Mouse (Mus musculus): ENCODE results near the gene Cpne2. TPM values are rescaled to one million over a fixed set of nuclear protein-coding genes. Genes with fewer than 3 reads are reported as not detected.

The Cpne2 gene
- total and polyA plus RNA-seq, 3 experiments, result 12.7 to 118 (median 29.3) TPM

- DNase-seq (ENCODE audit: extremely low read depth), result no peak
- Histone ChIP-seq H3K36me3 (replicated peaks in 1 of 2; ENCODE audit: control insufficient read depth in 1 of 2, insufficient read depth in 1 of 2, low read length in 1 of 2) (peaks cover 28 to 50% of the 10 kb centered on the region in 2 experiments), H3K27me3 (replicated peaks) (no peaks in the 10 kb centered on the region), H3K4me3 (replicated peaks in 1 of 3; ENCODE audit: low read depth in 2 of 3, low read length in 2 of 3, poor library complexity in 1 of 3) (no peak overlapping the region), H3K4me1 (ENCODE audit: control insufficient read depth in 1 of 2, insufficient read depth in 2 of 2) (peaks cover 44 to 53% of the 10 kb centered on the region in 2 experiments), H3K79me2 (replicated peaks; ENCODE audit: control insufficient read depth, extremely low read depth, insufficient read depth, poor library complexity, severe bottlenecking) (peaks cover 8% of the 10 kb centered on the region), H3K27ac (ENCODE audit: insufficient read depth, low read depth) (peak overlapping the region; percentile 2; the same call in 1 of the 2 replicates), H3K4me2 (ENCODE audit: insufficient read depth, low read depth, poor library complexity, severe bottlenecking) (no peak overlapping the region), H3K9me3 (replicated peaks; ENCODE audit: low read length) (no peaks in the 10 kb centered on the region), H3K9ac (ENCODE audit: insufficient read depth, low read depth) (no peak overlapping the region)
- no peak for TF ChIP-seq KAT2A (IDR thresholded peaks at IDR 0.05; ENCODE audit: insufficient replicate concordance, low read length)
- TF ChIP-seq JUND (conservative IDR thresholded peaks at IDR 0.05; ENCODE audit: low read depth, low read length), result no peak
- TF ChIP-seq ZKSCAN1 (IDR thresholded peaks at IDR 0.05; ENCODE audit: borderline replicate concordance, low read depth, low read length), result no peak
- TF ChIP-seq MYC (IDR thresholded peaks at IDR 0.05; ENCODE audit: low read depth, low read length), result 0 out of 2 replicates have a peak, but pooled peaks have one; percentile 34
- no peak for TF ChIP-seq RCOR1 (conservative IDR thresholded peaks at IDR 0.05; ENCODE audit: low read depth, low read length)
- peak; percentile 36; the same call in 1 of the 2 replicates for TF ChIP-seq MAX (IDR thresholded peaks at IDR 0.05; ENCODE audit: low read length)
- 0 out of 2 replicates have a peak, but pooled peaks have one; percentile 13 for TF ChIP-seq ETS1 (conservative IDR thresholded peaks at IDR 0.05; ENCODE audit: low read depth, low read length)
- in situ Hi-C loops (cut with MboI; ENCODE audit: low pct_ligation_motif_present, low pct_unique_long_range_greater_than_20kb, low sequenced_read_pairs) (no loop called here), dilution Hi-C loops (cut with MboI; ENCODE audit: extremely low pct_ligation_motif_present, extremely low pct_unique_long_range_greater_than_20kb, low sequenced_read_pairs) (no loop called here)
Observed at GRCm38 (mm10) chr8:94564421-94564820, 31.6 kb downstream of the Cpne2 start.

DNA sequence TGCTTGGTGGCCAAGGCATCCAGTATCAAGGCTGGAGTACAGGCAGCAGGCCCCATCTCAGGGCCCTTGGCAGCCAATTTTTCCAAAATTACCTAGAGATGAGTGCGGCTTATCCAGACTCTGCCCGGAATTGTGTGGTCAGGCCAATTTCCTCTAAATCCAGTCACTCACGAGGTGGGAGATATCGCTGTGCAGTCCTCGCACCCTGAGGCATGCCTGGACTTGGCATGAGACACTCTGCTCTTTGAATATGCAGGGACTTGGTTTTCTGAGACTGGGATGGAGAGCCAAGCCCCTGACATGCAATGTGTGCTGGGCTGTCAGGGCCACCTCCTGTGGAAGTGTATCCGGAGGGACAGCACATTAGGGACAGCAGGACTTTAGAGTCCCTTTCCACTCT is 33.2 kb downstream of the Cpne2 start:
- dilution Hi-C loops (cut with MboI; ENCODE audit: extremely low pct_ligation_motif_present, extremely low pct_unique_long_range_greater_than_20kb, low sequenced_read_pairs), result no loop called here

More for the DNA sequence above, 33.2 kb downstream of the Cpne2 start:
- peak overlapping the region; percentile 24; the same call in 1 of the 2 replicates for H3K27ac ChIP-seq (ENCODE audit: insufficient read depth, low read depth)
- TF ChIP-seq IRF4 (IDR thresholded peaks at IDR 0.05; ENCODE audit: low read depth, low read length) (peak; percentile 50; the same call in 1 of the 2 replicates), NRF1 (IDR thresholded peaks at IDR 0.05; ENCODE audit: low read depth, low read length) (no peak), UBTF (IDR thresholded peaks at IDR 0.05; ENCODE audit: low read depth, low read length) (no peak), TBP (conservative IDR thresholded peaks at IDR 0.05; ENCODE audit: low read depth, low read length) (no peak), MAFK (IDR thresholded peaks at IDR 0.05; ENCODE audit: insufficient replicate concordance, low read length) (no peak), MYC (IDR thresholded peaks at IDR 0.05; ENCODE audit: low read depth, low read length) (0 out of 2 replicates have a peak, but pooled peaks have one; percentile 23), EP300 (IDR thresholded peaks at IDR 0.05; ENCODE audit: low read length) (no peak), HCFC1 (IDR thresholded peaks at IDR 0.05; ENCODE audit: low read depth, low read length) (no peak), CHD1 (IDR thresholded peaks at IDR 0.05; ENCODE audit: low read depth, low read length) (peak; percentile 95), E2F4 (IDR thresholded peaks at IDR 0.05; ENCODE audit: insufficient replicate concordance, low read depth, low read length) (no peak), JUN (IDR thresholded peaks at IDR 0.05; ENCODE audit: insufficient read depth, low read depth, low read length) (no peak), MEF2A (IDR thresholded peaks at IDR 0.05; ENCODE audit: borderline replicate concordance, low read depth, low read length) (peak; percentile 56; the same call in 1 of the 2 replicates), BHLHE40 (IDR thresholded peaks at IDR 0.05; ENCODE audit: low read depth, low read length) (peak; percentile 57), SMC3 (IDR thresholded peaks at IDR 0.05; ENCODE audit: low read depth, low read length) (no peak), MAZ (IDR thresholded peaks at IDR 0.05; ENCODE audit: low read depth, low read length) (no peak), CHD2 (IDR thresholded peaks at IDR 0.05; ENCODE audit: low read length) (no peak), POLR2AphosphoS2 (IDR thresholded peaks at IDR 0.05; ENCODE audit: low read depth, low read length) (no peak), MAX (IDR thresholded peaks at IDR 0.05; ENCODE audit: low read length) (peak; percentile 53), KAT2A (IDR thresholded peaks at IDR 0.05; ENCODE audit: insufficient replicate concordance, low read length) (no peak), MXI1 (IDR thresholded peaks at IDR 0.05; ENCODE audit: low read depth, low read length) (no peak), USF1 (IDR thresholded peaks at IDR 0.05; ENCODE audit: low read depth, low read length) (no peak), ELF1 (IDR thresholded peaks at IDR 0.05; ENCODE audit: low read depth, low read length) (no peak), GABPA (IDR thresholded peaks at IDR 0.05; ENCODE audit: insufficient replicate concordance, low read depth, low read length) (no peak), CTCF (conservative IDR thresholded peaks at IDR 0.05 in 1 of 2, IDR thresholded peaks at IDR 0.05 in 1 of 2; ENCODE audit: low read depth in 2 of 2, low read length in 2 of 2) (no peak), TCF12 (IDR thresholded peaks at IDR 0.05; ENCODE audit: low read depth, low read length) (peak; percentile 47; the same call in 1 of the 2 replicates)
- peaks cover 18 to 45% of the 10 kb centered on the region in 2 experiments for H3K36me3 ChIP-seq (replicated peaks in 1 of 2; ENCODE audit: control insufficient read depth in 1 of 2, insufficient read depth in 1 of 2, low read length in 1 of 2)
- DNase-seq (ENCODE audit: extremely low read depth), result no peak
- peaks cover 20% of the 10 kb centered on the region for H3K79me2 ChIP-seq (replicated peaks; ENCODE audit: control insufficient read depth, extremely low read depth, insufficient read depth, poor library complexity, severe bottlenecking)
- in situ Hi-C loops (cut with MboI; ENCODE audit: low pct_ligation_motif_present, low pct_unique_long_range_greater_than_20kb, low sequenced_read_pairs), result no loop called here
- H3K9ac ChIP-seq (ENCODE audit: insufficient read depth, low read depth), result no peak overlapping the region
- H3K9me3 ChIP-seq (replicated peaks; ENCODE audit: low read length), result no peaks in the 10 kb centered on the region
- no peaks in the 10 kb centered on the region for H3K27me3 ChIP-seq (replicated peaks)
- no peak overlapping the region for H3K4me3 ChIP-seq (replicated peaks in 1 of 3; ENCODE audit: low read depth in 2 of 3, low read length in 2 of 3, poor library complexity in 1 of 3)
- no peak overlapping the region for H3K4me2 ChIP-seq (ENCODE audit: insufficient read depth, low read depth, poor library complexity, severe bottlenecking)
- peaks cover 51 to 69% of the 10 kb centered on the region in 2 experiments for H3K4me1 ChIP-seq (ENCODE audit: control insufficient read depth in 1 of 2, insufficient read depth in 2 of 2)
